Mouse (Mus musculus) skeletal muscle tissue, adult 2 months (tissue): ENCODE measurements at regions not wholly inside any gene's neighbourhood (a gene's known extent, or its start where the extent isn't known, plus 50 kb on each side); places are given as distances from the start of the nearest gene placed in this dataset.
"Not testable (repeated sequence)": the region's sequence is repeated elsewhere in the genome, so short reads cannot be mapped to it uniquely, and the experiment has no call there.

Experiments used
- DNase-seq: peaks from one replicate; pipeline ENCODE4 v3.0.0-alpha.2; 2012; ENCODE audit warnings: low read depth, low spot score

DNA sequence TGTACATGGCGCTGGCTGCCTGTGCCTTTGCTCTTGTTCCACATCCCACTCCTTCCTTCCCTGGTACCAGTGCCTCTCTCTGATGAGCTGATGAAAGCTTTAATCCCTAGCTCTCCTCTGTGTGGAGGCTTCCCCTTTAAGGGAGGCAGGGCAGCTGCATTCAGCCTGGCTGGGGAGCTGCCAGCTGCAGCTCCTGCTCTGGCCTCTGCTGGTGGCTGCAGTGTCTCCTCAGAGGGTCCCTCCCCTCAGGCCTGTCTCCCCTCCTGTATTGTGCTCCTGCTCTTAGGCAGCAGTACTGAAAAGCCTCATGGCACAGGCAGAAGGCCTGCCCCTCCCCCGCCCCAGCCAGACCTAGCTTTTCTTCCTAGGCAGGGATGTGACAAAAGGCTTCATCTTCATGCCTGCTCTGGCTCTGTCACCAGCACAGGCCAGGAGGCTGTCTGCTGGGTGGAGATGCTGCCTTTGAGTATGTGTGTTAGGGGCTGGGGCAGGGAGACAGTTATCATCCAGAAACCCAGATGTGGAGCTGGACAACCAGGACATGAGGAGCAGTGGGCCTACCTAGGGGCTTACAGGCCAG is 97.7 kb upstream of the Zcchc13 start:
- not testable (repeated sequence) for DNase-seq

DNA sequence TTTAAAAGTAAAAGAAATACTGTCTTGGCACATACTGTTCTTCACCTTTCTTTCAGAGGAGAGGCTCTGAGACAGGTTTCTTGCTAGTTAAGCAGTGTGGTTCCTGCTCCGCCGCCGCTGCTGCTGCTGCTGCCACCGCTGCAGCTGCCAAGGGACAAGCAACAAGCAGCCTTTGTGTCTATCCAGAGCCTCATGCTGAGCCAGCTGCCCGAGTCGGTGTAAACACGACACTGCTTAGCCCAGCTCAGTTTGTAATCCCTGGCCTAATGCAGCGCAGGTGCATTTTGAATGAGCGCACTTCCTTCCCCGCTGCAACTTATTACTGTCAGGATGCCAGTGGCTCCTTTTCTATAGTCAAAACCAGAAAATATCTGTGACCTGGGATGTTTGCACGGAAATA is 97.1 kb upstream of the Zcchc13 start:
- peak; percentile 21 for DNase-seq

DNA sequence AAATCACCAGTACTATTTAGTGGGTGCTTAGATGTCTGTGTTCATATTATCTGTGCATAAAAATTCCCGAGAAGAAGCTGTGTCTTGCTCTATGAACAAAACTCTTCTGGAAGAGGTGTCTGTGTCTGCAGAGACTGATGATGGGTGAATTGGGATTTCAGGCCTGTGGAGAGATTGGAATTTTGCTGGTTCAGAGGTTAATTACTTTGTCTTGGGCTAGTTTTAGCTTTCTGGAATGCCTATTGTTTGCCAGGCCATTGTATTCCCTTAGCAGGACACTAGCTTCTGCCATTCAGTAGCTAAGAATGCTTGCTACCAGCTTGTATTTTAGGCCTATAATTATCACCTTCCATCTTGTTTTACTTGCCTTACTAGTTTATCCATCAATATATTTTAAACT is 96.6 kb upstream of the Zcchc13 start:
- DNase-seq, result no peak

DNA sequence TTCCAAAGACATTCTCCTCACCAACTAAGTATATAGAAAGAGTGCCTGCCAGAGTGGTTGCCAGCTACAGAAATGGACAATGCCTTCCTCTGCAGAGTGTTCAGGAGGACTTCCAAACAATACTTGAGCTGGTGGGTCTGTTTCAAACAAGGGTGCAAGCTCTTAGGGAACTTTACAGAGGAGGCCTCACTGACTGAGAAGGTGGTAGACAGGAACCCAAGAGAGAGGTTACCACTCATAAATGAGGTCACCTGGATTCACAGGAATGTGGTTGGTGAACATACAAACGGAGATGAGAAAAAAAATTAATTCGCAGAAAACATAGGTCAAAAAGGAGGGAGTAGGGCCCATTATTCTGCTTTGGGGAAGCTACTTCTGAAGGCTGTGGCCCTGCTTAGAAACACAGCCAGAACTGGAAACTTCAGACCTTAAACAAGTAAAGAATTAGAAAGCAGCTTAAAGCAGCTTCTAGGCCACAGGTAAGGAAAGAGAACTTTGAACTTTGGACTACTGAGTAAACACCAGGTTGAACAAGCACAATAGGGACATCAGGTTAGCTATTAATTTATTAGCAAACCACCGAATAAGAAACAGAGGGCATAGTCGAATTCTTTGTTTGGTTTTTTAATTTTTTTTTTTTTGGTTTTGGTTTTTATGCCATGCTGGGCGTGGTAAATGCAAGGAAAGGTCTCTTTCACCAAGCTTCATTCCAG is 83.7 kb upstream of the Zcchc13 start:
- no peak for DNase-seq

DNA sequence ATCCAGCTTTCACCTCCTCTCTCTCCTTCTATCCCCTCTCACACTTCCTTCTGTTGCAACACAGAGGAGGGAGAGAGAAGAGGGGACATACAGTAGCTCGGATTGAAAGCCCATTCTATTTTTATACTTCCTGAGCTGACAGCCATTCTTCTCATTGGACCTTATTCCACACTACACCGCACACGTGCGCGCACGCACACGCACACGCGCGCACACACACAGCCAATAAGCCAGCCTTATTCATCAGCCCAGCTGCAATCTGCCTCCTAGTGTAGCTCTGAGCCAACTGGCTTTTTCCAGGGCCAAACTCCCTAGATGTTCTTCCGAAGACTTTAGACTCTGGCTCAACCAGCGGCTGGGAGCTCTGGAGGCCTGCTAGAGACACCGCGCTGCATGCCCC is 79.1 kb upstream of the Zcchc13 start:
- peak; percentile 64 for DNase-seq

DNA sequence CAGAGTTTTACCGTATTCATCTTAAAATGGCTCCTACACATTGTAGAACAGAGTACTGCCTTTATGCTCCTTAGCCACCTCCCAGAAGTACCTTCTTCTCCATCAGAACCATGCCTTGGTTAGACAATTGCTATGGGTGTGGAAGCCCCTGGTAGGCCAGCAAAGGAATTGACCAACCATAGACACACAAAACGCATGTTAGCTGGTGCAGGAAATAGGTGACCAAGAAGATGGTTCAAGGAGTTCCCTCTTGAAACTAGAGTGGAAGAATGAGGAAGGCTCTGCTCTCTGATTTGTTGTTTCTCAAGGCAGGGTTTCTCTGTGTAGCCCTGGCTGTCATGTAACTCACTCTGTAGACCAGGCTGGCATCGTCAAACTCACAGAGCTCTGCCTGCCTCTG is 77.2 kb upstream of the Zcchc13 start:
- DNase-seq, result no peak

DNA sequence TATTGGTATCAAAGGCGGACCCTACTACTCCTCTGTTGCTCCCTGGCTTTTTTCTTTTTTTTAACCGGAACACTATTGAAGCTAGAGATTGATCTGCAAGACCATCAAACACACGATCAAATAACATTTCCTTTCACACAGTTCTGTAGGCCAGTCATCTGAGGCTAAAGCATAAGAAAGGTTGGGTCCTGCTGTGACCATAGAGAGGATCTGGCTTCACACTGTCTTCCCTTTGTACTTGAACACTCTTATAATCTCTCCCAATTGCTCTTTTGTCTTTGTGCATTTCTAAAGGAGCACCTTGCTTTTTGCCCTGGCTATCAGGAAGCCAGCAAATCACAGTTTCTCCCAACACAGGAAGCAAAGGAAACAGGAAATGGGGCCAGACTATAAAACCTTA is 76.8 kb upstream of the Zcchc13 start:
- no peak for DNase-seq

DNA sequence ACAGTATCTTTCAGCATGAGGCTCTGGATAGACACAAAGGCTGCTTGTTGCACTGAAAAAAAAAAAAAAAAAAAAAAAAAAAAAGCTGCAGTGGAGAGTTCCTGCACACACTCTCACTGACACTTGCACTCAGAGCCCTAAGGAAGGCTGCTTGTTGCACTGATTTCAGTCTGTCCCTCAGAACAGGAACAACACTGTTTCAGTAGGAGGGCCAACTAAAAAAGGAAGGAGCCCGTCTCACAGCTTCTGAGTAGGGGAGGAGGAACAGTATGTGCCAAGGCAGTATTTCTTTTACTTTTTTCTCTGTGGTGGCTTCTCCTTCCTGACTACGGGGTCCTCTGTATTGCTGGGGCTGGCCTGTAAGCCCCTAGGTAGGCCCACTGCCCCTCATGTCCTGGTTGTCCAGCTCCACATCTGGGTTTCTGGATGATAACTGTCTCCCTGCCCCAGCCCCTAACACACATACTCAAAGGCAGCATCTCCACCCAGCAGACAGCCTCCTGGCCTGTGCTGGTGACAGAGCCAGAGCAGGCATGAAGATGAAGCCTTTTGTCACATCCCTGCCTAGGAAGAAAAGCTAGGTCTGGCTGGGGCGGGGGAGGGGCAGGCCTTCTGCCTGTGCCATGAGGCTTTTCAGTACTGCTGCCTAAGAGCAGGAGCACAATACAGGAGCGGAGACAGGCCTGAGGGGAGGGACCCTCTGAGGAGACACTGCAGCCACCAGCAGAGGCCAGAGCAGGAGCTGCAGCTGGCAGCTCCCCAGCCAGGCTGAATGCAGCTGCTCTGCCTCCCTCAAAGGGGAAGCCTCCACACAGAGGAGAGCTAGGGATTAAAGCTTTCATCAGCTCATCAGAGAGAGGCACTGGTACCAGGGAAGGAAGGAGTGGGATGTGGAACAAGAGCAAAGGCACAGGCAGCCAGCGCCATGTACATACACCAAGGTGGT is 75.1 kb upstream of the Zcchc13 start:
- DNase-seq, result not testable (repeated sequence)

DNA sequence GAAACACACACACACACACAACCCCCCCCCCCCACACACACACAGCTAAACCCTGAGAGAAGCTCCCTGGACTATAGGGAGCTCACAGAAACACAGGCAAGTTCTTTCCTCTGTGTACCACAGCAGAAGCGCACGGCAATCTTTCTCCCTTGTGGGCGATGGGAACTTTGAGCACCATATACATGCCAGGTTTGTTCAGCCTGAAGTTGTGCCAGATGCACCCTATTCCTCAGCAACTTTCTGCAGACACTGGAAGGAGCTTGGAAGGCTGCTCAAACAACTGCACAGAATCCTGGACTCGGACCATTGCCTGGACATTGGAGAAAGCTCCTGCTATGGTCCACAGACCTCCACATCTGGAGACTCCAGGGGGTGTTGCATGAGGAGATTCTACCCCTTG is 74.3 kb upstream of the Zcchc13 start:
- DNase-seq, result no peak

DNA sequence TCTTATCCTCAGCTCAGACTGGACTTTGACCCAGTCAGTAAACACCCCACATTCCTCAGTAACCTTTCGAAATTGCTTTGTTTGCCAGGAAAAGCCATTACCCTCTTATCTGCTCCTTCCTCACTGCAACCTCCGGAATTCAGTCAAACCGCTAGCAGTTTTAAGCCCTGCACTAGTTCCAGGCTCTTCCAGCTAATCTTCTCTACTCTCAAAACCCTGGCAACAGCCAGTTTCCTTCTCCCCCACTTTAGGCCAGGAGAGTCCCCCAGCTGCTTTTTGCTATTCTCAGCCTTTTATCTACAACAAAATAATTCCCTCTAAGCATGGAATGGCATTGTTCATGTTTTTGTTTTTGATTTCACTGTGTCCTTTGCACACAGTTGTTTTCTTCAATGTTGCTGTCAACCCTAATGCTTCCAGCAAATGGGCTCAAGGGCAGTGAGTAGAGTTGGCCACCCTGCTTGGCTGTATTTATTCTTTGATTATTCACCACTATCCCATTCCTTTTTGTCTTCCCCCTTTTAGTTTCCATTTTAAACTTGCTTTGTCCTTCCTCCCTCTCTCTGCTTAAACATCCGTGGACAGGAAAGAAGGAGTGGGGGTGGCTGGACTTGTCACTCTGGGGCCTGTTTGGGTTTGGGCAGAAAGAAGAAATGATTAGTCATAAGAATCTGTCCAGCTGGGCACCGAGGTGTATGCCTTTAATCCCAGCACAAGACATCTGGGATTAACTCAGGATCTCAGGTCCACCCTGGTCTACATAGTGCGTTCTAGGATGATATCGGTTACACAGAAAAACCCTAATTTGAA is 73.5 kb upstream of the Zcchc13 start:
- no peak for DNase-seq

DNA sequence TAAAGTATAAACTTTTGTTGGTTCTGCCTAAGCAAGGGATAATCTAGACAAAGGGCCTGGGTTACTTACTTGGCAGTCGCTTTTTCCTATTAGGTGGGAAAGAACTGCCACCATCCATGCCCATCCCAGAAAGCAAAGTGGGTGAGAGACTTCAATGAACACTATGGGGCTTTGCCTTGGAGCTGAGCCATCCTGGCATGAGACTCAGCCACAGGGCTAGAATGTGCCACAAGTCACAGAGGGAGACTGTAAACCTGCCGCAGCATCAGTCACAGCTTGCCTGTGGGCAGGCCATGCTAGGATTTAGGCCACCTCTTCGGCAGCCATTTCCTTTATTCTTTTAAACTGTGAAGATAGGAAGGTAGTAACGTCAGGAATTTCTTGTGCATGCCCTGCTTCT is 72.9 kb upstream of the Zcchc13 start:
- DNase-seq, result no peak

DNA sequence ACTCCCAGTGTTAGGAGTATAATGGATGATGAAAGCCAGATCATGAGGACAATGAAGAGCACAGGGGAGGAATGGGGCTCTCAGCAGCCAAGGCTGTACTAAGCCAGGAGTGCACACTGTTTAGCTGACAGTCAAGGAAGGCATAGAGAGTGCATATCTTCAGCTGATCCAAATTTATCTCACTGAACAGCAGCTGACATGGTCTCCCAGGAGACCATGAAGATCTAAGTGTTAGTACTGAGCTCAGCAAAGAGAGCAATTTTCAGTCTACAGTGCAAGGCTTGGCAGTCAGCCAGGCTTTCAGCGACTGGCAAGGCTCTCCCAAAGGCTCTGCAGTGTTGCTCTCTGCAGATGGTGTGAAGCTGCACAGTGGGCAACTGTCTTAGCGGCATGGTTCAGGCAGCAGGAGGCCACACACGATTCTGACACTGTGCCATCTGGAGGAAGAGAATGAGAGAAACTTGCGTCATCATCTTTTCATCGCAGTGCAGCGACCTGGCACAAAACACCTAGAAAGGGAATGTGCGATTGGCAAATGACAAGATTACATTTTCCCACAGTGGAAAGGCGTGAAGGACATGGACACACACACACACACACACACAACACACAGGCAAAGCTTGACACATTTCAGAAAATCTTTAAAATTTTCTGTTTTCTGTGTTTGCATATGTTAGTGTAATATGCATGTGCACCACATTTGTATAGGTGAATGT is 66.7 kb upstream of the Zcchc13 start:
- peak; percentile 58 for DNase-seq

DNA sequence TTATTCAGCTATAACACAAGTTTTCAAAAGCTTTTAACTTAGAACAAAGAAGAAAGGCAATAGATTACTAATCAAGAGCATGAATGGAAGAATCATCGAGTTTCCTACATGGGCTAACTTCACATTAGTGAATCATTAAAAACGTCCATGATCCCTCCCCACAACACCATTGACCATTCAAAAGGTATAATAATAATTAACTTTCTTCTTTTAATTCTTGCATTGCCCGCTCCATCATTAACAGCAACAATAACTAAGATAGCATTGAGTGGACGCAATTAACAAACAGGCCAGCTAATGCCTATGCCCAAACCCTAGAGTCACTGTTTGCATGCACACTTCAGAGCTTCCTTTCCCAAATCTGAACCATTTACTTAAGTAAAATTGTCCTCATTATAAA is 57.0 kb upstream of the Zcchc13 start:
- no peak for DNase-seq

DNA sequence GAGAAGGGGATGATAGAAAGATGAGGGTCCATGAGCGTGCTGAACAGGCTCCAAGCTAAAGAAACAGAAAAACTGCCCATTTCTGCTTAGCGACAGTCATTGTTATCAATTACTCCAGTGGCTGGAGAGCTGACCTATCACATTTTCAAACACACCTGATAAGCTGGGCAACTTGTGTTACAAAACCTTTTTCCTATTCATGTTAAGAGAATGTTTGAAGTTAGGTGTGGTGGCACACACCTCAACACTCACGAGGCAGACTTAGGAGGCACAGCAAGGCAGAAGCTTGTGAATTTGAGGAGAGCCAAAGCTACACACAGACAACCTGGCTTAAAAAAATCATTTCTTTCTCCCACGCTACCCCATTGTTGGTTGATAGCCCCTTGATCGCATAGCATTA is 50.9 kb upstream of the Zcchc13 start:
- DNase-seq, result no peak
